Mouse (Mus musculus): ENCODE results near the gene Lrrc20. TPM values are rescaled to one million over a fixed set of nuclear protein-coding genes. Genes with fewer than 3 reads are reported as not detected.

The Lrrc20 gene
- 6.2 and 6.4 TPM in 2 replicates for polyA plus RNA-seq (2012; rRNA removed)
- 6.1 and 7.7 TPM in 2 replicates for polyA plus RNA-seq (2014; fragmentation: Nextera tagmentation; extraction: Ambion mirVana)

GRCm38 (mm10) chr10:61475594-61476439 is at the start of gene Lrrc20:
Gene Lrrc20 (plus strand): TSS chr10:61475801.
- H3K27me3 ChIP-seq (ENCODE audit: control insufficient read depth, insufficient read depth, low read length) = no peaks in the 10 kb centered on the region
- under 1% methylated on average over 70 of the region's 70 CpGs for WGBS (ENCODE audit: insufficient replicate concordance)
- peak within 1 kb of the TSS; percentile 78 for H3K9ac ChIP-seq (replicated peaks)
- TF ChIP-seq EP300 (IDR thresholded peaks at IDR 0.05; ENCODE audit: low read depth) = no peak
- TF ChIP-seq CTCF (IDR thresholded peaks at IDR 0.05; ENCODE audit: low read depth) = peak; percentile 50; the same call in 1 of the 2 replicates
- peaks cover 9 to 11% of the 10 kb centered on the region in 2 experiments for H3K4me1 ChIP-seq (replicated peaks; ENCODE audit: control insufficient read depth in 2 of 2, insufficient read depth in 2 of 2, low read length in 1 of 2)
- DNase-seq (ENCODE audit: low read depth in 3 of 3, low spot score in 3 of 3) (peak; percentile 94 to 95 (median 94)), ATAC-seq (ENCODE audit: insufficient read depth) (peak; percentile 98)
- H3K36me3 ChIP-seq (replicated peaks; ENCODE audit: control insufficient read depth, insufficient read depth, low read depth) = no peaks in the 10 kb centered on the region
- peak within 1 kb of the TSS; percentile 70 to 77 for H3K4me3 ChIP-seq (ENCODE audit: insufficient read depth in 1 of 2, low read depth in 2 of 2, low read length in 2 of 2)
- H3K9me3 ChIP-seq (ENCODE audit: control insufficient read depth, low read length) = no peaks in the 10 kb centered on the region
- peak within 1 kb of the TSS; percentile 94 for H3K4me2 ChIP-seq (ENCODE audit: low read depth)
- peak within 1 kb of the TSS; percentile 86 for H3K27ac ChIP-seq

- H3K4me1 ChIP-seq (replicated peaks; ENCODE audit: control insufficient read depth in 2 of 2, insufficient read depth in 2 of 2, low read length in 1 of 2) = peaks cover 0 to 15% of the 10 kb centered on the region in 2 experiments; a peak in 2 of 4 replicates
- 35% methylated on average over 2 of the region's 2 CpGs for whole genome bisulfite sequencing (ENCODE audit: insufficient replicate concordance)
- no peaks in the 10 kb centered on the region for H3K27me3 ChIP-seq (ENCODE audit: control insufficient read depth, insufficient read depth, low read length)
- peak overlapping the region; percentile 35 for H3K27ac ChIP-seq
- H3K36me3 ChIP-seq (replicated peaks; ENCODE audit: control insufficient read depth, insufficient read depth, low read depth) = peaks cover 14% of the 10 kb centered on the region
- H3K4me3 ChIP-seq (ENCODE audit: insufficient read depth in 1 of 2, low read depth in 2 of 2, low read length in 2 of 2) = no peak overlapping the region
- peak; percentile 47; the same call in 1 of the 2 replicates for ATAC-seq (ENCODE audit: insufficient read depth)
- DNase-seq (ENCODE audit: low read depth in 3 of 3, low spot score in 3 of 3) = peak in 1 of 3 experiments; percentile 27
- H3K9ac ChIP-seq (replicated peaks) = no peak overlapping the region
- H3K9me3 ChIP-seq (ENCODE audit: control insufficient read depth, low read length) = no peaks in the 10 kb centered on the region
- no peak overlapping the region for H3K4me2 ChIP-seq (ENCODE audit: low read depth)
- TF ChIP-seq EP300 (IDR thresholded peaks at IDR 0.05; ENCODE audit: low read depth) = no peak
- TF ChIP-seq CTCF (IDR thresholded peaks at IDR 0.05; ENCODE audit: low read depth) = no peak
Observed at GRCm38 (mm10) chr10:61426251-61426757, 49.3 kb upstream of the Lrrc20 start.

- Histone ChIP-seq H3K27ac (no peak overlapping the region), H3K36me3 (replicated peaks; ENCODE audit: control insufficient read depth, insufficient read depth, low read depth) (peaks cover 24% of the 10 kb centered on the region), H3K4me2 (ENCODE audit: low read depth) (no peak overlapping the region), H3K9ac (replicated peaks) (no peak overlapping the region), H3K4me3 (ENCODE audit: insufficient read depth in 1 of 2, low read depth in 2 of 2, low read length in 2 of 2) (no peak overlapping the region), H3K9me3 (ENCODE audit: control insufficient read depth, low read length) (no peaks in the 10 kb centered on the region), H3K27me3 (ENCODE audit: control insufficient read depth, insufficient read depth, low read length) (no peaks in the 10 kb centered on the region), H3K4me1 (replicated peaks; ENCODE audit: control insufficient read depth in 2 of 2, insufficient read depth in 2 of 2, low read length in 1 of 2) (peaks cover 0 to 15% of the 10 kb centered on the region in 2 experiments; a peak in 2 of 4 replicates)
- DNase-seq (ENCODE audit: low read depth in 3 of 3, low spot score in 3 of 3) = no peak
- no peak for TF ChIP-seq CTCF (IDR thresholded peaks at IDR 0.05; ENCODE audit: low read depth)
- TF ChIP-seq EP300 (IDR thresholded peaks at IDR 0.05; ENCODE audit: low read depth) = no peak
- ATAC-seq (ENCODE audit: insufficient read depth) = no peak
- 72% methylated on average over 6 of the region's 6 CpGs for WGBS (ENCODE audit: insufficient replicate concordance)
Observed at GRCm38 (mm10) chr10:61427951-61428350, 47.6 kb upstream of the Lrrc20 start.

DNA sequence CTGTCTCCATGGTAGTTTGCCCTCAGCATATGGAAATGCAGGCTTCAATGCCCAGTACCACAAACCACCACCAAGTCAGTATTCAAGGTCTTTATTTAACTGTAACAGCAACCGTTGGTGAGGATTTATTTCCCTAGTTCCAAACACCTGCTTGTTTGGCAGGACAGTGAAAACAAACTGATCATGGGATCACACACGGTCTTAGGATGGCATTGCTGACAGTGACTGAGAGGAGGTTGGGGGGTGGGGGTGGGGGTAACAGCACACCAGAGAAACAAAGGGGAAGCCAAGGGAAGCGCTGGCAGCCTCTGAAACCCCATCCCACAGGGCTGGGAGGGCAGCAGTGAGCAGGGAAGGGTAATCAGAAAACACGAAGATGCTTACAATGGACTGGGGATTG is 47.2 kb upstream of the Lrrc20 start:
- Histone ChIP-seq H3K4me3 (ENCODE audit: insufficient read depth in 1 of 2, low read depth in 2 of 2, low read length in 2 of 2) (no peak overlapping the region), H3K9me3 (ENCODE audit: control insufficient read depth, low read length) (no peaks in the 10 kb centered on the region), H3K27me3 (ENCODE audit: control insufficient read depth, insufficient read depth, low read length) (no peaks in the 10 kb centered on the region), H3K4me1 (replicated peaks; ENCODE audit: control insufficient read depth in 2 of 2, insufficient read depth in 2 of 2, low read length in 1 of 2) (peaks cover 0 to 15% of the 10 kb centered on the region in 2 experiments; a peak in 2 of 4 replicates), H3K9ac (replicated peaks) (no peak overlapping the region), H3K36me3 (replicated peaks; ENCODE audit: control insufficient read depth, insufficient read depth, low read depth) (peaks cover 28% of the 10 kb centered on the region), H3K4me2 (ENCODE audit: low read depth) (no peak overlapping the region), H3K27ac (no peak overlapping the region)
- DNase-seq (ENCODE audit: low read depth in 3 of 3, low spot score in 3 of 3) (no peak), ATAC-seq (ENCODE audit: insufficient read depth) (no peak)
- 67% methylated on average over 4 of the region's 4 CpGs for WGBS (ENCODE audit: insufficient replicate concordance)
- TF ChIP-seq CTCF (IDR thresholded peaks at IDR 0.05; ENCODE audit: low read depth) (no peak), EP300 (IDR thresholded peaks at IDR 0.05; ENCODE audit: low read depth) (no peak)

- Histone ChIP-seq H3K4me3 (ENCODE audit: insufficient read depth in 1 of 2, low read depth in 2 of 2, low read length in 2 of 2) (no peak overlapping the region), H3K27ac (no peak overlapping the region), H3K9ac (replicated peaks) (no peak overlapping the region), H3K9me3 (ENCODE audit: control insufficient read depth, low read length) (no peaks in the 10 kb centered on the region), H3K36me3 (replicated peaks; ENCODE audit: control insufficient read depth, insufficient read depth, low read depth) (peaks cover 35% of the 10 kb centered on the region), H3K4me2 (ENCODE audit: low read depth) (no peak overlapping the region), H3K4me1 (replicated peaks; ENCODE audit: control insufficient read depth in 2 of 2, insufficient read depth in 2 of 2, low read length in 1 of 2) (peaks cover 0 to 15% of the 10 kb centered on the region in 2 experiments; a peak in 2 of 4 replicates), H3K27me3 (ENCODE audit: control insufficient read depth, insufficient read depth, low read length) (no peaks in the 10 kb centered on the region)
- TF ChIP-seq CTCF (IDR thresholded peaks at IDR 0.05; ENCODE audit: low read depth) (no peak), EP300 (IDR thresholded peaks at IDR 0.05; ENCODE audit: low read depth) (no peak)
- ATAC-seq (ENCODE audit: insufficient read depth) = no peak
- DNase-seq (ENCODE audit: low read depth in 3 of 3, low spot score in 3 of 3) = no peak
- WGBS (ENCODE audit: insufficient replicate concordance) = 83% methylated on average over 5 of the region's 5 CpGs
Observed at GRCm38 (mm10) chr10:61429043-61429442, 46.6 kb upstream of the Lrrc20 start.

Measured in liver, embryonic 14.5 days (tissue).